Mouse (Mus musculus) midbrain, postnatal 0 days (tissue): ENCODE data around the gene Ndel1. TPM values are rescaled to one million over a fixed set of nuclear protein-coding genes. Genes with fewer than 3 reads are reported as not detected.

Experiments used
- ATAC-seq: fragments of 200-750 bp; cut with Nextera tagmentation; 2 replicates; pipeline ENCODE4 v1.8.0; 2017; ENCODE audit warnings: moderate number of reproducible peaks, mild to moderate bottlenecking, moderate TSS enrichment, moderate library complexity; ENCODE audit not compliant: low FRiP score
- DNase-seq: peaks from one replicate; pipeline ENCODE4 v3.0.0-alpha.2; 2015; ENCODE audit warnings: low spot score
- H3K27ac ChIP-seq: fragments of 300-500 bp; sonication (generic); 2 replicates; pipeline ENCODE4 v1.5.1; 2014; ENCODE audit warnings: low read depth, mild to moderate bottlenecking, low read length, mixed read lengths
- H3K27me3 ChIP-seq: fragments of 300-500 bp; sonication (generic); 2 replicates; pipeline ENCODE4 v1.6.1; 2014; ENCODE audit warnings: low read length, control low read depth, mixed read lengths; ENCODE audit not compliant: insufficient read depth
- H3K36me3 ChIP-seq: fragments of 300-500 bp; sonication (generic); 2 replicates; pipeline ENCODE4 v1.6.1; 2014; ENCODE audit warnings: low read length, control low read depth, mixed read lengths; ENCODE audit not compliant: insufficient read depth
- H3K4me1 ChIP-seq: fragments of 300-500 bp; sonication (generic); 2 replicates; pipeline ENCODE4 v1.6.1; 2014; ENCODE audit warnings: mild to moderate bottlenecking, control low read depth, antibody characterized with exemption, low read length, mixed read lengths; ENCODE audit not compliant: insufficient read depth
- H3K4me2 ChIP-seq: fragments of 300-500 bp; sonication (generic); 2 replicates; pipeline ENCODE4 v1.6.1; 2014; ENCODE audit warnings: low read depth, mild to moderate bottlenecking, low read length, mixed read lengths; ENCODE audit not compliant: poor library complexity, severe bottlenecking
- H3K4me3 ChIP-seq: fragments of 300-500 bp; sonication (generic); 2 replicates; pipeline ENCODE4 v1.5.1; 2014; ENCODE audit warnings: low read depth, mild to moderate bottlenecking, low read length, moderate library complexity
- H3K9ac ChIP-seq: fragments of 300-500 bp; sonication (generic); replicated peaks from 2 replicates; pipeline ENCODE4 v1.6.1; 2014; ENCODE audit warnings: mild to moderate bottlenecking, low read length, moderate library complexity, mixed read lengths; ENCODE audit not compliant: poor library complexity, severe bottlenecking
- H3K9me3 ChIP-seq: fragments of 300-500 bp; sonication (generic); 2 replicates; pipeline ENCODE4 v1.6.1; 2016; ENCODE audit warnings: low read length, control low read depth
- CTCF ChIP-seq: IDR thresholded peaks from 2 replicates; pipeline ENCODE4 v1.5.1; 2016; ENCODE audit warnings: antibody characterized with exemption, mild to moderate bottlenecking
- WGBS: fragments of 180-500 bp; shearing (Covaris S2); extraction: QIAGEN DNeasy Blood & Tissue Kit; methylation state at CpG from one replicate; pipeline ENCODE4 v1.1.7; 2014; 5-methylcytosine and 5-hydroxymethylcytosine counted together
- polyA plus RNA-seq: library from polyadenylated mRNA; unstranded; fragments of >200 nt; fragmentation: Nextera tagmentation; extraction: Ambion mirVana; gene quantifications from 2 replicates; pipeline ENCODE4 v1.2.1, GENCODE M21; 2015
- total RNA-seq: library from RNA; depleted of rRNA; stranded (reverse); fragments of >200 nt; gene quantifications from 2 replicates; pipeline ENCODE4 v1.2.3, GENCODE M21; 2014

The Ndel1 gene
- total and polyA plus RNA-seq, 2 experiments from 2014 or later, result 112 to 114 TPM

- Histone ChIP-seq H3K9me3 (no peaks in the 10 kb centered on the region), H3K9ac (peak overlapping the region; percentile 92), H3K27ac (peak overlapping the region; percentile 93), H3K36me3 (no peaks in the 10 kb centered on the region), H3K4me1 (peaks cover 4% of the 10 kb centered on the region; the same call in 1 of the 2 replicates), H3K27me3 (no peaks in the 10 kb centered on the region), H3K4me3 (peak overlapping the region; percentile 98), H3K4me2 (peak overlapping the region; percentile 72)
- WGBS, result 0% methylated on average over 31 of the region's 36 CpGs
- ATAC-seq (peak; percentile 45), DNase-seq (peak; percentile 44)
- TF ChIP-seq CTCF, result no peak
Measured at GRCm38 (mm10) chr11:68852486-68852901, 19.2 kb downstream of the Ndel1 start.

GRCm38 (mm10) chr11:68851644-68852485, 19.8 kb downstream of the Ndel1 start:
- H3K4me1 ChIP-seq, result peaks cover 4% of the 10 kb centered on the region; the same call in 1 of the 2 replicates
- 6% methylated on average over 13 of the region's 13 CpGs for WGBS
- peak overlapping the region; percentile 92 for H3K9ac ChIP-seq
- no peak for TF ChIP-seq CTCF
- H3K9me3 ChIP-seq, result no peaks in the 10 kb centered on the region
- ATAC-seq (no peak), DNase-seq (no peak)
- H3K4me3 ChIP-seq, result peak overlapping the region; percentile 98
- H3K4me2 ChIP-seq, result peak overlapping the region; percentile 72
- H3K27me3 ChIP-seq, result no peaks in the 10 kb centered on the region
- peak overlapping the region; percentile 93 for H3K27ac ChIP-seq
- no peaks in the 10 kb centered on the region for H3K36me3 ChIP-seq

GRCm38 (mm10) chr11:68850862-68851261, 20.8 kb downstream of the Ndel1 start:
- WGBS, result 86% methylated on average over 7 of the region's 7 CpGs
- Histone ChIP-seq H3K9ac (no peak overlapping the region), H3K9me3 (no peaks in the 10 kb centered on the region)

GRCm38 (mm10) chr11:68839606-68840005, 32.1 kb downstream of the Ndel1 start:
- Histone ChIP-seq H3K36me3 (peaks cover 43% of the 10 kb centered on the region), H3K4me2 (no peak overlapping the region), H3K27ac (no peak overlapping the region), H3K4me3 (no peak overlapping the region), H3K9ac (no peak overlapping the region), H3K27me3 (no peaks in the 10 kb centered on the region), H3K9me3 (no peaks in the 10 kb centered on the region), H3K4me1 (no peaks in the 10 kb centered on the region)
- no peak for ATAC-seq
- 75% methylated on average over 5 of the region's 5 CpGs for WGBS
- no peak for DNase-seq
- no peak for TF ChIP-seq CTCF

More at GRCm38 (mm10) chr11:68850862-68851261, 20.8 kb downstream of the Ndel1 start:
- H3K4me2 ChIP-seq, result no peak overlapping the region
- ATAC-seq (no peak), DNase-seq (no peak)
- H3K27me3 ChIP-seq, result no peaks in the 10 kb centered on the region
- H3K36me3 ChIP-seq, result no peaks in the 10 kb centered on the region
- no peak for TF ChIP-seq CTCF
- no peak overlapping the region for H3K27ac ChIP-seq
- peaks cover 4% of the 10 kb centered on the region; the same call in 1 of the 2 replicates for H3K4me1 ChIP-seq
- H3K4me3 ChIP-seq, result no peak overlapping the region

GRCm38 (mm10) chr11:68835034-68835433, 36.6 kb downstream of the Ndel1 start:
- Histone ChIP-seq H3K4me3 (no peak overlapping the region), H3K27ac (no peak overlapping the region), H3K9me3 (no peaks in the 10 kb centered on the region), H3K4me1 (no peaks in the 10 kb centered on the region), H3K4me2 (no peak overlapping the region), H3K36me3 (peaks cover 40% of the 10 kb centered on the region), H3K27me3 (no peaks in the 10 kb centered on the region), H3K9ac (no peak overlapping the region)
- DNase-seq (no peak), ATAC-seq (no peak)
- WGBS, result 94% methylated on average over 3 of the region's 3 CpGs
- TF ChIP-seq CTCF, result no peak

- H3K27ac ChIP-seq, result no peak overlapping the region
Measured at GRCm38 (mm10) chr11:68833593-68833992, 38.1 kb downstream of the Ndel1 start.

More at GRCm38 (mm10) chr11:68833593-68833992, 38.1 kb downstream of the Ndel1 start:
- Histone ChIP-seq H3K4me1 (no peaks in the 10 kb centered on the region), H3K27me3 (no peaks in the 10 kb centered on the region), H3K9me3 (no peaks in the 10 kb centered on the region), H3K36me3 (peaks cover 38% of the 10 kb centered on the region), H3K4me2 (no peak overlapping the region), H3K9ac (no peak overlapping the region), H3K4me3 (no peak overlapping the region)
- ATAC-seq (no peak), DNase-seq (no peak)
- no peak for TF ChIP-seq CTCF
